In the genomic region with DNA sequence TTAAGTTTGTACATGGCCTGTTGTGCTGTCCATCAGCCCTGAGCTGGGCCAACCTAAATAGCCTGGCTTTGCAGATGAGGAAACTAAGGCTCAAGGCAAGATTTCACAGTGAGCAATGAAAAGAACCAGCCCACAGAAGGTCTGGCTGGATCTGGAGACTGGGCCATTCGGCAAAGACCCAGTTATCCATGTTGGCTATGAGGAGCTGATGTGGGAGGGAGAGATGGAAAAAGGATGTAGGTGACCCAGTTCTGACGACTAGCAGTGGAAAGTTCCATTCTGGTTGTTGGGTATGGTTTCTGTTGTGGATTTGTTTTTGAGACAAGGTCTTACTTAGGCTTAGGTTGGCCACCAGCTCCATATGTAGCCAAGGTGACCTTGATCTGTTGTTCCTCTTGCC, we compare ENCODE assay signal across 34 mouse cellular contexts. TPM values are rescaled to one million over a fixed set of nuclear protein-coding genes. Genes with fewer than 3 reads are reported as not detected.
A peak's percentile ranks its signal among the peaks of the same experiment; 100 is the strongest.
DNase-seq lines count a peak whose midpoint lies in the region; ATAC-seq and TF ChIP-seq lines count a peak whose summit lies in the region.
"Had no signal": no experiment of that assay in that cellular context is flagged by ENCODE, and none has a peak within 500 bp of the region (broad histone marks: within the 10 kb centered on the region; RNA-seq: fewer than 3 reads in every experiment).

No protein-coding gene starts in this region.

- peaks cover 13% of the 10 kb centered on the region for H3K79me2 ChIP-seq in CH12.LX (replicated peaks; ENCODE audit: control insufficient read depth, extremely low read depth, insufficient read depth, poor library complexity, severe bottlenecking)

- intact Hi-C loops in left cerebral cortex, adult 2 months (cut with DNase I), result no loop called here
- intact Hi-C loops in left cerebral cortex, postnatal 14 days (cut with DNase I), result no loop called here
- intact Hi-C loops in heart, postnatal 36 days (cut with DNase I), result no loop called here

- in situ Hi-C loops in CH12.LX (cut with MboI; ENCODE audit: low pct_ligation_motif_present, low pct_unique_long_range_greater_than_20kb, low sequenced_read_pairs), result loop anchor here (25.0 kb wide), 1 partner anchor 574 kb away; no protein-coding TSS in a partner anchor

- H3K4me2 ChIP-seq in CH12.LX (ENCODE audit: insufficient read depth, low read depth, poor library complexity, severe bottlenecking), result no peak overlapping the region
- H3K4me2 ChIP-seq: embryonic facial prominence, embryonic 12.5 days; embryonic facial prominence, embryonic 15.5 days; forebrain, embryonic 12.5 days; forebrain, embryonic 15.5 days; heart, embryonic 13.5 days; hindbrain, embryonic 12.5 days; hindbrain, embryonic 15.5 days; intestine, embryonic 15.5 days had no signal

- TF ChIP-seq CTCF in left cerebral cortex, adult 2 months (IDR thresholded peaks at IDR 0.05), result no peak
- no peak for TF ChIP-seq CTCF in CH12.LX (conservative IDR thresholded peaks at IDR 0.05 in 1 of 2, IDR thresholded peaks at IDR 0.05 in 1 of 2; ENCODE audit: low read depth in 2 of 2, low read length in 2 of 2)

- no peak for TF ChIP-seq POLR2A in CH12.LX (IDR thresholded peaks at IDR 0.05; ENCODE audit: low read depth, low read length)

- peak; percentile 81 for ATAC-seq in frontal cortex, adult (ENCODE audit: low TSS enrichment)
- ATAC-seq in inflammation-experienced regulatory T-cells, adult 6 months, result no peak
- ATAC-seq: forebrain, embryonic 15.5 days; intestine, embryonic 15.5 days; Patski had no signal

- DNase-seq in frontal cortex, postnatal 14 days (ENCODE audit: low spot score in 2 of 2), result no peak
- DNase-seq in left cerebral cortex, adult 2 months (ENCODE audit: extremely low spot score in 1 of 2, low spot score in 2 of 2), result peak in 1 of 2 experiments; percentile 24
- DNase-seq in left cerebral cortex, postnatal 14 days (ENCODE audit: low spot score in 2 of 2), result no peak
- no peak for DNase-seq in CH12.LX (ENCODE audit: extremely low read depth)
- peak; percentile 77 for DNase-seq in fat pad, adult 2 months (ENCODE audit: extremely low read depth, low read depth, low spot score)
- no peak for DNase-seq in heart, postnatal 36 days
- DNase-seq: adrenal gland, adult 2 months; adrenal gland, postnatal 14 days; cerebellum, adult 11-12 months; cerebellum, adult 8-10 months; cerebellum, postnatal 14 days; gastrocnemius, postnatal 10 days; gastrocnemius, postnatal 36 days; heart, adult 2 months; heart, postnatal 14 days had no signal

- peak; percentile 55; the same call in 1 of the 2 replicates for TF ChIP-seq EP300 in CH12.LX (IDR thresholded peaks at IDR 0.05; ENCODE audit: low read length)

- no peak for TF ChIP-seq RAD21 in CH12.LX (IDR thresholded peaks at IDR 0.05; ENCODE audit: low read depth, low read length)

- no peaks in the 10 kb centered on the region for H3K27me3 ChIP-seq in CH12.LX (replicated peaks)
- H3K27me3 ChIP-seq: embryonic facial prominence, embryonic 12.5 days; embryonic facial prominence, embryonic 15.5 days; forebrain, embryonic 12.5 days; forebrain, embryonic 15.5 days; heart, embryonic 13.5 days; hindbrain, embryonic 12.5 days; hindbrain, embryonic 15.5 days; intestine, embryonic 15.5 days; Patski had no signal

- H3K36me3 ChIP-seq in CH12.LX (replicated peaks in 1 of 2; ENCODE audit: control insufficient read depth in 1 of 2, insufficient read depth in 1 of 2, low read length in 1 of 2), result peaks cover 77 to 98% of the 10 kb centered on the region in 2 experiments

- H3K9ac ChIP-seq in CH12.LX (ENCODE audit: insufficient read depth, low read depth), result no peak overlapping the region
- H3K9ac ChIP-seq: embryonic facial prominence, embryonic 12.5 days; embryonic facial prominence, embryonic 15.5 days; forebrain, embryonic 12.5 days; forebrain, embryonic 15.5 days; heart, embryonic 13.5 days; hindbrain, embryonic 12.5 days; hindbrain, embryonic 15.5 days; intestine, embryonic 15.5 days had no signal

- dilution Hi-C loops in CH12.LX (cut with MboI; ENCODE audit: extremely low pct_ligation_motif_present, extremely low pct_unique_long_range_greater_than_20kb, low sequenced_read_pairs), result no loop called here

- no peaks in the 10 kb centered on the region for H3K9me3 ChIP-seq in CH12.LX (replicated peaks; ENCODE audit: low read length)
- H3K9me3 ChIP-seq: embryonic facial prominence, embryonic 12.5 days; embryonic facial prominence, embryonic 15.5 days; forebrain, embryonic 12.5 days; forebrain, embryonic 15.5 days; G1E; heart, embryonic 10.5 days; heart, embryonic 13.5 days; hindbrain, embryonic 12.5 days; hindbrain, embryonic 15.5 days; intestine, embryonic 15.5 days had no signal

- H3K4me1 ChIP-seq in CH12.LX (ENCODE audit: control insufficient read depth in 1 of 2, insufficient read depth in 2 of 2), result peaks cover 0 to 13% of the 10 kb centered on the region in 2 experiments; a peak in 1 of 4 replicates
- H3K4me1 ChIP-seq: forebrain, embryonic 12.5 days; forebrain, embryonic 15.5 days; heart, embryonic 10.5 days; hindbrain, embryonic 12.5 days; hindbrain, embryonic 15.5 days had no signal

- peak overlapping the region; percentile 89 for H3K27ac ChIP-seq in left cerebral cortex, adult 2 months
- H3K27ac ChIP-seq in CH12.LX (ENCODE audit: insufficient read depth, low read depth), result no peak overlapping the region
- H3K27ac ChIP-seq: embryonic facial prominence, embryonic 12.5 days; embryonic facial prominence, embryonic 15.5 days; forebrain, embryonic 12.5 days; forebrain, embryonic 15.5 days; heart, adult 2 months; heart, embryonic 10.5 days; heart, embryonic 13.5 days; hindbrain, embryonic 12.5 days; hindbrain, embryonic 15.5 days; intestine, embryonic 15.5 days had no signal

- H3K4me3 ChIP-seq in left cerebral cortex, adult 2 months, result no peak overlapping the region
- no peak overlapping the region for H3K4me3 ChIP-seq in CH12.LX (replicated peaks in 1 of 3; ENCODE audit: low read depth in 2 of 3, low read length in 2 of 3, poor library complexity in 1 of 3)
- H3K4me3 ChIP-seq: embryonic facial prominence, embryonic 12.5 days; embryonic facial prominence, embryonic 15.5 days; forebrain, embryonic 12.5 days; forebrain, embryonic 15.5 days; heart, adult 2 months; heart, embryonic 10.5 days; heart, embryonic 13.5 days; hindbrain, embryonic 12.5 days; hindbrain, embryonic 15.5 days; intestine, embryonic 15.5 days had no signal

TF ChIP-seq in CH12.LX, 34 proteins besides CTCF, POLR2A, EP300 and RAD21 (continues in another document):
- TF ChIP-seq MAFK (IDR thresholded peaks at IDR 0.05; ENCODE audit: insufficient replicate concordance, low read length), result no peak
- TF ChIP-seq JUN (IDR thresholded peaks at IDR 0.05; ENCODE audit: insufficient read depth, low read depth, low read length), result no peak
- TF ChIP-seq UBTF (IDR thresholded peaks at IDR 0.05; ENCODE audit: low read depth, low read length), result no peak
- no peak for TF ChIP-seq HCFC1 (IDR thresholded peaks at IDR 0.05; ENCODE audit: low read depth, low read length)
- TF ChIP-seq MEF2A (IDR thresholded peaks at IDR 0.05; ENCODE audit: borderline replicate concordance, low read depth, low read length), result no peak
- no peak for TF ChIP-seq ZMIZ1 (IDR thresholded peaks at IDR 0.05; ENCODE audit: low read depth, low read length)
- no peak for TF ChIP-seq CHD2 (IDR thresholded peaks at IDR 0.05; ENCODE audit: low read length)
- no peak for TF ChIP-seq MAZ (IDR thresholded peaks at IDR 0.05; ENCODE audit: low read depth, low read length)
- no peak for TF ChIP-seq NELFE (IDR thresholded peaks at IDR 0.05; ENCODE audit: low read depth, low read length)
- no peak for TF ChIP-seq USF1 (IDR thresholded peaks at IDR 0.05; ENCODE audit: low read depth, low read length)
- TF ChIP-seq MYC (IDR thresholded peaks at IDR 0.05; ENCODE audit: low read depth, low read length), result no peak
- TF ChIP-seq ETS1 (conservative IDR thresholded peaks at IDR 0.05; ENCODE audit: low read depth, low read length), result no peak
- no peak for TF ChIP-seq USF2 (conservative IDR thresholded peaks at IDR 0.05; ENCODE audit: low read depth, low read length)
- no peak for TF ChIP-seq KAT2A (IDR thresholded peaks at IDR 0.05; ENCODE audit: insufficient replicate concordance, low read length)
- TF ChIP-seq TBP (conservative IDR thresholded peaks at IDR 0.05; ENCODE audit: low read depth, low read length), result no peak
- TF ChIP-seq TCF12 (IDR thresholded peaks at IDR 0.05; ENCODE audit: low read depth, low read length), result no peak
- TF ChIP-seq GABPA (IDR thresholded peaks at IDR 0.05; ENCODE audit: insufficient replicate concordance, low read depth, low read length), result no peak

RNA-seq across cellular contexts. Expression of a gene that starts 8.6 kb away (rescaled TPM):
- 10 to 100 TPM; 46.5 to 47.5 TPM for total RNA-seq in left cerebral cortex, adult 2 months (2021)
- 10 to 100 TPM; 50.6 to 53.7 TPM for total RNA-seq in left cerebral cortex, postnatal 14 days (2021)
- total RNA-seq in CH12.LX (2012; rRNA removed) (75.0 and 113 TPM in 2 replicates), CH12.LX (2014; rRNA removed) (101 and 120 TPM in 2 replicates)
- polyA plus RNA-seq in CH12.LX (2012; ENCODE audit: insufficient read length, low read depth), result 112 and 123 TPM in 2 replicates
- 100 to 1,000 TPM; 180 to 191 (median 182) TPM for polyA plus RNA-seq in inflammation-experienced regulatory T-cells, adult 6 months (2017; shearing (Covaris generic))
- total RNA-seq in heart, postnatal 36 days (2021), result 10 to 100 TPM; 35.3 to 37.2 TPM

RNA-seq across cellular contexts. Expression of a gene that starts 21.2 kb away (rescaled TPM):
- total RNA-seq in left cerebral cortex, adult 2 months (2021), result 10 to 100 TPM; 15.6 to 17.3 TPM
- total RNA-seq in left cerebral cortex, postnatal 14 days (2021), result 10 to 100 TPM; 17.2 to 18.5 TPM
- total RNA-seq in CH12.LX (2012; rRNA removed) (2.3 and 2.4 TPM in 2 replicates), CH12.LX (2014; rRNA removed) (5.5 and 5.9 TPM in 2 replicates)
- 2.3 and 2.5 TPM in 2 replicates for polyA plus RNA-seq in CH12.LX (2012; ENCODE audit: insufficient read length, low read depth)
- polyA plus RNA-seq in inflammation-experienced regulatory T-cells, adult 6 months (2017; shearing (Covaris generic)), result 10 to 100 TPM in 2 of 3 experiments, 1 to 10 TPM in 1; 8.9 to 54.6 (median 10.3) TPM
- total RNA-seq in heart, postnatal 36 days (2021), result 10 to 100 TPM; 12.2 to 16.0 TPM

RNA-seq across cellular contexts. Expression of a gene that starts 29.3 kb away (rescaled TPM):
- 10 to 100 TPM; 36.8 to 37.0 TPM for total RNA-seq in left cerebral cortex, adult 2 months (2021)
- total RNA-seq in left cerebral cortex, postnatal 14 days (2021), result 10 to 100 TPM; 32.6 to 33.1 TPM
- total RNA-seq in CH12.LX (2012; rRNA removed) (146 and 218 TPM in 2 replicates), CH12.LX (2014; rRNA removed) (189 and 212 TPM in 2 replicates)
- 189 and 207 TPM in 2 replicates for polyA plus RNA-seq in CH12.LX (2012; ENCODE audit: insufficient read length, low read depth)
- polyA plus RNA-seq in inflammation-experienced regulatory T-cells, adult 6 months (2017; shearing (Covaris generic)), result 100 to 1,000 TPM; 128 to 166 (median 136) TPM
- total RNA-seq in heart, postnatal 36 days (2021), result 10 to 100 TPM; 20.1 to 24.0 TPM

RNA-seq across cellular contexts. Expression of a gene that starts 44.7 kb away (rescaled TPM):
- not detected for total RNA-seq in left cerebral cortex, adult 2 months (2021)
- not detected for total RNA-seq in left cerebral cortex, postnatal 14 days (2021)
- total RNA-seq in CH12.LX (2012; rRNA removed), result not detected in 2 replicates
- total RNA-seq in CH12.LX (2014; rRNA removed), result not detected in 2 replicates
- not detected in 2 replicates for polyA plus RNA-seq in CH12.LX (2012; ENCODE audit: insufficient read length, low read depth)
- polyA plus RNA-seq in inflammation-experienced regulatory T-cells, adult 6 months (2017; shearing (Covaris generic)), result not detected
- total RNA-seq in heart, postnatal 36 days (2021), result not detected
- total RNA-seq: adrenal gland, adult 2 months; adrenal gland, postnatal 14 days; adrenal gland, postnatal 4 days; G1E; gastrocnemius, adult 18-20 months; gastrocnemius, postnatal 10 days; gastrocnemius, postnatal 36 days; granulocyte monocyte progenitor cell, adult 5-6 weeks; heart, adult 2 months; heart, postnatal 14 days; hematopoietic stem cell, adult 5-6 weeks had no signal
- polyA plus RNA-seq: adrenal gland, adult 2 months; brain, embryonic 14.5 days; embryonic facial prominence, embryonic 12.5 days; embryonic facial prominence, embryonic 15.5 days; forebrain, embryonic 12.5 days; forebrain, embryonic 15.5 days; G1E; heart, adult 2 months; heart, embryonic 10.5 days; heart, embryonic 13.5 days; heart, embryonic 16.5 days; hindbrain, embryonic 12.5 days; hindbrain, embryonic 15.5 days; intestine, embryonic 15.5 days; Patski had no signal
